Mouse (Mus musculus): ENCODE measurements around the gene Phtf1. TPM values are rescaled to one million over a fixed set of nuclear protein-coding genes. Genes with fewer than 3 reads are reported as not detected.

The Phtf1 gene
- polyA plus RNA-seq, 1 experiment from 2014 or later, result 17.9 TPM

GRCm38 (mm10) chr3:103971157-103971556 lies 3.2 kb downstream of the Phtf1 start:
- H3K4me2 ChIP-seq (ENCODE audit: low read depth, low read length), result no peak overlapping the region
- H3K36me3 ChIP-seq (ENCODE audit: control insufficient read depth, insufficient read depth, low read length), result 0 out of 2 replicates have a peak, but pooled peaks cover 6% of the 10 kb centered on the region
- H3K27me3 ChIP-seq (ENCODE audit: control insufficient read depth, insufficient read depth, low read length), result no peaks in the 10 kb centered on the region
- H3K9me3 ChIP-seq (replicated peaks; ENCODE audit: control insufficient read depth, low read length), result no peaks in the 10 kb centered on the region
- no peak overlapping the region for H3K4me3 ChIP-seq (replicated peaks; ENCODE audit: low read length)
- H3K27ac ChIP-seq (ENCODE audit: low read length), result no peak overlapping the region
- 95% methylated on average over 2 of the region's 2 CpGs for WGBS
- no peak overlapping the region for H3K9ac ChIP-seq (ENCODE audit: low read length)
- ATAC-seq (ENCODE audit: insufficient read depth, low FRiP score), result no peak
- peaks cover 9% of the 10 kb centered on the region; the same call in 1 of the 2 replicates for H3K4me1 ChIP-seq (ENCODE audit: control insufficient read depth, insufficient read depth, low read length)

DNA sequence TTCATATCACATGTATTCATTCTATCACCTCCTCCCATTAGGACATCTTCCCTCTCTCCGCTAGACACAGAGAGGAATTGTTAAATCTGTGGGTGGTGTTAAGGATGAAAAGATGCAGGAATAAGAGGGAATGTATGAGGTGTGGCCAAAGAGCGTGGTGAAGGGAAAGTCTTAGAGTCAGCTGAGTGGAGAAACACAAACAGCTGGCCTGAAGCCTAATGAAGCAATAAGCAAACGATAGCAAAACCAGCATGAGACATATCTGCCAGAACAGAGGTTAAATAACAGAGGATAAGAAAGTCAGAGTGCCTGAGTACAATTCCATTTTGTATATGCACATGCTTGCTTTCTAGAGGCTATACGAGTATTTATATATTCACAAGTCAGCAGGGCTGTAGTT lies 16.6 kb downstream of the Phtf1 start:
- H3K9me3 ChIP-seq (replicated peaks; ENCODE audit: control insufficient read depth, low read length), result no peaks in the 10 kb centered on the region
- no peaks in the 10 kb centered on the region for H3K27me3 ChIP-seq (ENCODE audit: control insufficient read depth, insufficient read depth, low read length)
- H3K4me1 ChIP-seq (ENCODE audit: control insufficient read depth, insufficient read depth, low read length), result no peaks in the 10 kb centered on the region
- H3K27ac ChIP-seq (ENCODE audit: low read length), result no peak overlapping the region
- H3K36me3 ChIP-seq (ENCODE audit: control insufficient read depth, insufficient read depth, low read length), result peaks cover 11% of the 10 kb centered on the region; the same call in 1 of the 2 replicates
- WGBS, result 82% methylated on average over 4 of the region's 4 CpGs
- H3K4me2 ChIP-seq (ENCODE audit: low read depth, low read length), result no peak overlapping the region
- H3K4me3 ChIP-seq (replicated peaks; ENCODE audit: low read length), result no peak overlapping the region
- ATAC-seq (ENCODE audit: insufficient read depth, low FRiP score), result no peak
- H3K9ac ChIP-seq (ENCODE audit: low read length), result no peak overlapping the region

DNA sequence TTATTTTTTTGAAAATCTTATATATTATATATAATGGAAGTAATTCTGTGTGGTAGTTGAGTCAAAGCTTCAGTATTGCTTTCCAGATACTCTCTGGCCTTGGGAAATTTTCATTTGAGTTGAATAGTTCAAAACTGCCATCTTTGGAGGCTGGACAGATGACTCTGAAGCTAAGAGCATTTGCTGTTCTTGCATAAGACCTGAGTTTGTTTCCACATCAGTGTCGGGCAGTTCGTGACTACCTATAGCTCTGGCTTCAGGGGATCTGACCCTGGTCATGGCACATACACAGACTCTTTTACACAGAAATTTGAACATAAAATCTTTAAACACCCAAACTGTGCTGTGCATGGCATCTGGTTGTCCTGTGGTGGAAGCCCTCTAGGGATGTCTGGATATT lies 17.3 kb downstream of the Phtf1 start:
- no peak overlapping the region for H3K9ac ChIP-seq (ENCODE audit: low read length)
- no peaks in the 10 kb centered on the region for H3K27me3 ChIP-seq (ENCODE audit: control insufficient read depth, insufficient read depth, low read length)
- no peak for ATAC-seq (ENCODE audit: insufficient read depth, low FRiP score)
- H3K4me1 ChIP-seq (ENCODE audit: control insufficient read depth, insufficient read depth, low read length), result no peaks in the 10 kb centered on the region
- H3K36me3 ChIP-seq (ENCODE audit: control insufficient read depth, insufficient read depth, low read length), result peaks cover 11% of the 10 kb centered on the region; the same call in 1 of the 2 replicates
- H3K4me3 ChIP-seq (replicated peaks; ENCODE audit: low read length), result no peak overlapping the region
- WGBS, result 85% methylated on average over 2 of the region's 2 CpGs
- H3K27ac ChIP-seq (ENCODE audit: low read length), result no peak overlapping the region
- no peaks in the 10 kb centered on the region for H3K9me3 ChIP-seq (replicated peaks; ENCODE audit: control insufficient read depth, low read length)
- H3K4me2 ChIP-seq (ENCODE audit: low read depth, low read length), result no peak overlapping the region

GRCm38 (mm10) chr3:103987831-103988432 lies 20.0 kb downstream of the Phtf1 start:
- Histone ChIP-seq H3K4me1 (ENCODE audit: control insufficient read depth, insufficient read depth, low read length) (no peaks in the 10 kb centered on the region), H3K4me3 (replicated peaks; ENCODE audit: low read length) (no peak overlapping the region), H3K27me3 (ENCODE audit: control insufficient read depth, insufficient read depth, low read length) (no peaks in the 10 kb centered on the region), H3K9ac (ENCODE audit: low read length) (no peak overlapping the region), H3K9me3 (replicated peaks; ENCODE audit: control insufficient read depth, low read length) (no peaks in the 10 kb centered on the region), H3K27ac (ENCODE audit: low read length) (no peak overlapping the region), H3K4me2 (ENCODE audit: low read depth, low read length) (no peak overlapping the region), H3K36me3 (ENCODE audit: control insufficient read depth, insufficient read depth, low read length) (peaks cover 7% of the 10 kb centered on the region; the same call in 1 of the 2 replicates)
- ATAC-seq (ENCODE audit: insufficient read depth, low FRiP score), result no peak
- 35% methylated on average over 5 of the region's 5 CpGs for WGBS

GRCm38 (mm10) chr3:103989352-103989751 lies 21.4 kb downstream of the Phtf1 start:
- Histone ChIP-seq H3K4me3 (replicated peaks; ENCODE audit: low read length) (no peak overlapping the region), H3K36me3 (ENCODE audit: control insufficient read depth, insufficient read depth, low read length) (peaks cover 10% of the 10 kb centered on the region), H3K9me3 (replicated peaks; ENCODE audit: control insufficient read depth, low read length) (no peaks in the 10 kb centered on the region), H3K9ac (ENCODE audit: low read length) (no peak overlapping the region), H3K27ac (ENCODE audit: low read length) (no peak overlapping the region), H3K4me2 (ENCODE audit: low read depth, low read length) (no peak overlapping the region), H3K27me3 (ENCODE audit: control insufficient read depth, insufficient read depth, low read length) (no peaks in the 10 kb centered on the region), H3K4me1 (ENCODE audit: control insufficient read depth, insufficient read depth, low read length) (no peaks in the 10 kb centered on the region)
- no peak for ATAC-seq (ENCODE audit: insufficient read depth, low FRiP score)
- WGBS, result 80% methylated on average over 4 of the region's 4 CpGs

DNA sequence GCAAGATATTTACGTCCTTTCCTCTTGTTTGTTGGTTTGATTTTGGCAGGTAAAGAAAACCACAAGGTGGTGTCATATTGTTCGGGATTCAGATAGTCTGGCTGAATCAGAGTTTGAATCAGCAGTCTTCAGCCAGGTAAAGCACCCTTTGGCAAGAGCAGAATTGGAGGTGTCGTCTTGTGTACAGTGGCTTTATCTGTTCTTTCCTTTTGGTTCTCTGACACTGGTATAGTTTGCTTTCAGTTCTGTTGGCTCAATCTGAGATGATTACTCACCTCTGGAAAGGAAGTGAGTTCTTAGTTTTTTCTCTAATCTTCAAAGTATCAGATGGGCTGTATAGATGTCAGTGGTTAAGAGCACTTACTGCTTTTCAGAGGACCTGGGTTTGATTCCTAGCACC lies 23.4 kb downstream of the Phtf1 start:
- no peaks in the 10 kb centered on the region for H3K4me1 ChIP-seq (ENCODE audit: control insufficient read depth, insufficient read depth, low read length)
- H3K9ac ChIP-seq (ENCODE audit: low read length), result no peak overlapping the region
- H3K27me3 ChIP-seq (ENCODE audit: control insufficient read depth, insufficient read depth, low read length), result no peaks in the 10 kb centered on the region
- no peak overlapping the region for H3K27ac ChIP-seq (ENCODE audit: low read length)
- peaks cover 3% of the 10 kb centered on the region for H3K36me3 ChIP-seq (ENCODE audit: control insufficient read depth, insufficient read depth, low read length)
- 84% methylated on average over 3 of the region's 3 CpGs for WGBS
- ATAC-seq (ENCODE audit: insufficient read depth, low FRiP score), result no peak
- H3K4me3 ChIP-seq (replicated peaks; ENCODE audit: low read length), result no peak overlapping the region
- no peaks in the 10 kb centered on the region for H3K9me3 ChIP-seq (replicated peaks; ENCODE audit: control insufficient read depth, low read length)
- no peak overlapping the region for H3K4me2 ChIP-seq (ENCODE audit: low read depth, low read length)

DNA sequence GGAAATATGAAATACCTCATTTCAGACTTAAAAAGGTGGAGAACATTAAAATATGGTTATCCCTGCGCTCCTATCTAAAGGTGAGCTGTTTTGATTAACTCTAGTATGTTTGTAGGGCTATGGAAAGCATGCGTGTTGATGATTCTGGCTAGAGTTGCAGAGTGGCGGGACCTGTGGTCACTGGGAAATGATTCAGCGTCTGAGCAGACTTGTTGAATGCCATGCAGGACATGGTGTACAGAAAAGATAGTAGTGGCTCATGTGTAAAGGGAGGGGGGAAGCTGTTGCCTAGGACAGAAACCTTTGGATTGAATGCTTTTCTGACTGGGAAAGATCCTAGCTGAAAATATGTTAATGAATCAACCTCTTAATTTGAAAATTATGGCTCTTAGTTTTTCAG lies 30.8 kb downstream of the Phtf1 start:
- H3K9ac ChIP-seq (ENCODE audit: low read length), result no peak overlapping the region
- H3K27me3 ChIP-seq (ENCODE audit: control insufficient read depth, insufficient read depth, low read length), result no peaks in the 10 kb centered on the region
- no peaks in the 10 kb centered on the region for H3K4me1 ChIP-seq (ENCODE audit: control insufficient read depth, insufficient read depth, low read length)
- H3K4me3 ChIP-seq (replicated peaks; ENCODE audit: low read length), result no peak overlapping the region
- H3K27ac ChIP-seq (ENCODE audit: low read length), result no peak overlapping the region
- 89% methylated on average over 4 of the region's 4 CpGs for WGBS
- no peaks in the 10 kb centered on the region for H3K9me3 ChIP-seq (replicated peaks; ENCODE audit: control insufficient read depth, low read length)
- H3K36me3 ChIP-seq (ENCODE audit: control insufficient read depth, insufficient read depth, low read length), result peaks cover 3% of the 10 kb centered on the region; the same call in 1 of the 2 replicates
- ATAC-seq (ENCODE audit: insufficient read depth, low FRiP score), result no peak
- no peak overlapping the region for H3K4me2 ChIP-seq (ENCODE audit: low read depth, low read length)

- Histone ChIP-seq H3K9me3 (replicated peaks; ENCODE audit: control insufficient read depth, low read length) (no peaks in the 10 kb centered on the region), H3K4me3 (replicated peaks; ENCODE audit: low read length) (no peak overlapping the region), H3K4me2 (ENCODE audit: low read depth, low read length) (no peak overlapping the region), H3K9ac (ENCODE audit: low read length) (no peak overlapping the region), H3K27ac (ENCODE audit: low read length) (no peak overlapping the region), H3K27me3 (ENCODE audit: control insufficient read depth, insufficient read depth, low read length) (no peaks in the 10 kb centered on the region), H3K36me3 (ENCODE audit: control insufficient read depth, insufficient read depth, low read length) (peaks cover 17% of the 10 kb centered on the region), H3K4me1 (ENCODE audit: control insufficient read depth, insufficient read depth, low read length) (no peaks in the 10 kb centered on the region)
- ATAC-seq (ENCODE audit: insufficient read depth, low FRiP score), result no peak
- WGBS, result 91% methylated on average over 8 of the region's 8 CpGs
Observed at GRCm38 (mm10) chr3:104006896-104007466, 39.1 kb downstream of the Phtf1 start.

DNA sequence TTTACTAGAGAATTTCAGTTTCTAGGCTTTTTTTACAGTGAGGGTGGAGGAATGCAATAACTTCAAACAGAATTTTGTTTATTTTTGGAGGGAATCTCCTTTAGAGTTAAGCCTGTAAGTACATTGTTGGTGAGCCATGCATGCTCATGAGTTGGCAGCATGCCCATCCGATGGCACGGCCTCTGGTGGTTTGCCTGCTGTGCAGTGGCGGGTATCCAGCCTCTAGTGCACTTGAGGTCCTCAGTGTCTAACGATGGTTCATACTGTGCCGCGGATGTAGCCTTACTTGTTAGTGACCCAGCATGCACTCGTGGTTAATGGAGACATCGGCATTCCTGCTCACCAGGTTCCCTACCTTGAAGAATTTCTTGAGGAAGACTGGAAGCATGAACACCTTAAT lies 39.6 kb downstream of the Phtf1 start:
- Histone ChIP-seq H3K9me3 (replicated peaks; ENCODE audit: control insufficient read depth, low read length) (no peaks in the 10 kb centered on the region), H3K9ac (ENCODE audit: low read length) (no peak overlapping the region), H3K36me3 (ENCODE audit: control insufficient read depth, insufficient read depth, low read length) (peaks cover 17% of the 10 kb centered on the region), H3K27me3 (ENCODE audit: control insufficient read depth, insufficient read depth, low read length) (no peaks in the 10 kb centered on the region), H3K4me1 (ENCODE audit: control insufficient read depth, insufficient read depth, low read length) (no peaks in the 10 kb centered on the region), H3K4me3 (replicated peaks; ENCODE audit: low read length) (no peak overlapping the region), H3K4me2 (ENCODE audit: low read depth, low read length) (no peak overlapping the region), H3K27ac (ENCODE audit: low read length) (no peak overlapping the region)
- no peak for ATAC-seq (ENCODE audit: insufficient read depth, low FRiP score)
- WGBS, result 82% methylated on average over 8 of the region's 8 CpGs

Measured in stomach, embryonic 16.5 days (tissue).